Mouse (Mus musculus) G1E (cell line): ENCODE measurements around the gene Dscam.

Experiments
- CTCF ChIP-seq: IDR thresholded peaks from 2 replicates; pipeline ENCODE4 v1.5.1; 2012; ENCODE audit warnings: low read depth, low read length, inconsistent platforms, mixed read lengths
- GATA1 ChIP-seq: IDR thresholded peaks from 2 replicates; pipeline ENCODE4 v1.6.1; 2012; ENCODE audit warnings: borderline replicate concordance, low read length, inconsistent platforms, mixed read lengths
- TAL1 ChIP-seq: conservative IDR thresholded peaks from 2 replicates; pipeline ENCODE4 v1.6.1; 2012; ENCODE audit warnings: low read depth, low read length, inconsistent platforms, mixed read lengths

GRCm38 (mm10) chr16:96758381-96758780 lies 412.2 kb downstream of the Dscam start:
- no peak for TF ChIP-seq CTCF
- TF ChIP-seq GATA1 = no peak
- no peak for TF ChIP-seq TAL1
